Mouse (Mus musculus) right cerebral cortex, postnatal 4 days (tissue): ENCODE results near the gene Gm20388.
A peak's percentile ranks its signal among the peaks of the same experiment; 100 is the strongest.

Experiments used
- DNase-seq: peaks from one replicate; pipeline ENCODE4 v3.0.0-alpha.2; 2022

Gm20388 gene

GRCm38 (mm10) chr8:121552506-121552905 lies 1641.9 kb downstream of the Gm20388 start:
- DNase-seq, result no peak

- no peak for DNase-seq
These were observed 1643.3 kb downstream of the Gm20388 start for GRCm38 (mm10) chr8:121553831-121554475.

- DNase-seq, result no peak
These were observed 1647.1 kb downstream of the Gm20388 start for GRCm38 (mm10) chr8:121557746-121558145.

GRCm38 (mm10) chr8:121558538-121558937 lies 1647.9 kb downstream of the Gm20388 start:
- DNase-seq, result no peak

- no peak for DNase-seq
These were observed 1649.2 kb downstream of the Gm20388 start for GRCm38 (mm10) chr8:121559801-121560200.

- DNase-seq, result no peak
These were observed 1649.9 kb downstream of the Gm20388 start for GRCm38 (mm10) chr8:121560432-121561100.

GRCm38 (mm10) chr8:121561636-121562345 lies 1651.2 kb downstream of the Gm20388 start:
- no peak for DNase-seq

GRCm38 (mm10) chr8:121562941-121563351 lies 1652.3 kb downstream of the Gm20388 start:
- DNase-seq, result no peak

- no peak for DNase-seq
These were observed 1653.1 kb downstream of the Gm20388 start for GRCm38 (mm10) chr8:121563701-121564100.

- DNase-seq, result no peak
These were observed 1657.7 kb downstream of the Gm20388 start for GRCm38 (mm10) chr8:121568321-121568720.

GRCm38 (mm10) chr8:121570335-121570734 lies 1659.7 kb downstream of the Gm20388 start:
- DNase-seq, result no peak

GRCm38 (mm10) chr8:121570801-121571200 lies 1660.2 kb downstream of the Gm20388 start:
- no peak for DNase-seq

- DNase-seq, result no peak
These were observed 1661.5 kb downstream of the Gm20388 start for GRCm38 (mm10) chr8:121572121-121572520.

- DNase-seq, result no peak
These were observed 1662.6 kb downstream of the Gm20388 start for GRCm38 (mm10) chr8:121573275-121573674.

GRCm38 (mm10) chr8:121575661-121576060 lies 1665.0 kb downstream of the Gm20388 start:
- no peak for DNase-seq

GRCm38 (mm10) chr8:121577751-121578675 lies 1667.4 kb downstream of the Gm20388 start:
- DNase-seq, result peak; percentile 37

GRCm38 (mm10) chr8:121578676-121579451 lies 1668.2 kb downstream of the Gm20388 start, which contains the start of gene Fbxo31:
Gene Fbxo31 (minus strand): TSS chr8:121578806.
- peak; percentile 91 for DNase-seq

GRCm38 (mm10) chr8:121580465-121580864 lies 1669.8 kb downstream of the Gm20388 start:
- DNase-seq, result no peak

- no peak for DNase-seq
These were observed 1673.0 kb downstream of the Gm20388 start for GRCm38 (mm10) chr8:121583653-121584052.

GRCm38 (mm10) chr8:121584730-121585129 lies 1674.1 kb downstream of the Gm20388 start:
- DNase-seq, result no peak

- peak; percentile 99 for DNase-seq
These were observed 1674.7 kb downstream of the Gm20388 start for GRCm38 (mm10) chr8:121585159-121585825.
